Mouse (Mus musculus) heart, postnatal 0 days (tissue): ENCODE measurements at regions not wholly inside any gene's neighbourhood (a gene's known extent, or its start where the extent isn't known, plus 50 kb on each side); places are given as distances from the start of the nearest gene placed in this dataset.

Experiments used
- CTCF ChIP-seq: IDR thresholded peaks from 2 replicates; pipeline ENCODE4 v1.5.1; 2016; ENCODE audit warnings: antibody characterized with exemption, control low read depth, low read depth
- EP300 ChIP-seq: IDR thresholded peaks from 2 replicates; pipeline ENCODE4 v1.6.1; 2016; ENCODE audit warnings: antibody characterized with exemption, low read depth

GRCm38 (mm10) chrX:12825262-12825661 is 63.4 kb upstream of the Med14 start:
- no peak for TF ChIP-seq CTCF
- TF ChIP-seq EP300: no peak
